Comparison of ENCODE assay signal across 29 mouse cellular contexts in genomic region chr14:86329176-86329575, GRCm38 (mm10).
DNase-seq lines count a peak whose midpoint lies in the region; ATAC-seq and TF ChIP-seq lines count a peak whose summit lies in the region.
"Had no signal": no experiment of that assay in that cellular context is flagged by ENCODE, and none has a peak within 500 bp of the region (broad histone marks: within the 10 kb centered on the region; RNA-seq: fewer than 3 reads in every experiment).

No protein-coding gene starts in this region.

- in situ Hi-C loops in CH12.LX (cut with MboI; ENCODE audit: low pct_ligation_motif_present, low pct_unique_long_range_greater_than_20kb, low sequenced_read_pairs): no loop called here

- no peaks in the 10 kb centered on the region for H3K4me1 ChIP-seq in heart, embryonic 11.5 days (ENCODE audit: control insufficient read depth, insufficient read depth, low read length)
- peaks cover 4% of the 10 kb centered on the region for H3K4me1 ChIP-seq in heart, embryonic 16.5 days (ENCODE audit: control insufficient read depth, insufficient read depth, low read length)
- H3K4me1 ChIP-seq in CH12.LX (ENCODE audit: control insufficient read depth in 1 of 2, insufficient read depth in 2 of 2): 0 out of 4 replicates have a peak, but pooled peaks cover 0 to 5% of the 10 kb centered on the region in 2 experiments
- H3K4me1 ChIP-seq: intestine, embryonic 15.5 days; liver, embryonic 12.5 days; neural tube, embryonic 15.5 days had no signal

- H3K9me3 ChIP-seq in heart, embryonic 11.5 days (replicated peaks; ENCODE audit: control insufficient read depth, low read length): no peaks in the 10 kb centered on the region
- H3K9me3 ChIP-seq in heart, embryonic 16.5 days (replicated peaks; ENCODE audit: control insufficient read depth, low read length): no peaks in the 10 kb centered on the region
- peaks cover 6% of the 10 kb centered on the region for H3K9me3 ChIP-seq in CH12.LX (replicated peaks; ENCODE audit: low read length)
- H3K9me3 ChIP-seq: hindbrain, embryonic 12.5 days; intestine, embryonic 15.5 days; liver, embryonic 12.5 days; neural tube, embryonic 15.5 days had no signal

- TF ChIP-seq CTCF in CH12.LX (conservative IDR thresholded peaks at IDR 0.05 in 1 of 2, IDR thresholded peaks at IDR 0.05 in 1 of 2; ENCODE audit: low read depth in 2 of 2, low read length in 2 of 2): no peak

- H3K36me3 ChIP-seq in heart, embryonic 11.5 days (ENCODE audit: control insufficient read depth, insufficient read depth, low read length): no peaks in the 10 kb centered on the region
- no peaks in the 10 kb centered on the region for H3K36me3 ChIP-seq in heart, embryonic 16.5 days (ENCODE audit: control insufficient read depth, insufficient read depth)
- no peaks in the 10 kb centered on the region for H3K36me3 ChIP-seq in CH12.LX (replicated peaks in 1 of 2; ENCODE audit: control insufficient read depth in 1 of 2, insufficient read depth in 1 of 2, low read length in 1 of 2)
- H3K36me3 ChIP-seq: hindbrain, embryonic 12.5 days; intestine, embryonic 15.5 days; liver, embryonic 12.5 days; neural tube, embryonic 15.5 days had no signal

- no peak for TF ChIP-seq EP300 in CH12.LX (IDR thresholded peaks at IDR 0.05; ENCODE audit: low read length)

- no peak for TF ChIP-seq POLR2A in CH12.LX (IDR thresholded peaks at IDR 0.05; ENCODE audit: low read depth, low read length)

- peak overlapping the region; percentile 2; the same call in 1 of the 2 replicates for H3K4me2 ChIP-seq in heart, embryonic 11.5 days
- peak overlapping the region; percentile 62 for H3K4me2 ChIP-seq in heart, embryonic 16.5 days (ENCODE audit: low read depth, low read length)
- H3K4me2 ChIP-seq in CH12.LX (ENCODE audit: insufficient read depth, low read depth, poor library complexity, severe bottlenecking): peak overlapping the region; percentile 50; the same call in 1 of the 2 replicates
- H3K4me2 ChIP-seq: hindbrain, embryonic 12.5 days; intestine, embryonic 15.5 days; liver, embryonic 12.5 days; neural tube, embryonic 15.5 days had no signal

- H3K27ac ChIP-seq in heart, embryonic 11.5 days (ENCODE audit: low read depth, low read length): no peak overlapping the region
- peak overlapping the region; percentile 13; the same call in 1 of the 2 replicates for H3K27ac ChIP-seq in heart, embryonic 16.5 days (ENCODE audit: low read length)
- H3K27ac ChIP-seq in CH12.LX (ENCODE audit: insufficient read depth, low read depth): no peak overlapping the region
- H3K27ac ChIP-seq: hindbrain, embryonic 12.5 days; hindbrain, postnatal 0 days; intestine, embryonic 15.5 days; kidney, postnatal 0 days; liver, embryonic 12.5 days; neural tube, embryonic 15.5 days had no signal

- ATAC-seq in heart, embryonic 11.5 days (replicated peaks; ENCODE audit: insufficient number of reproducible peaks, low FRiP score, low TSS enrichment): no peak
- ATAC-seq in heart, embryonic 16.5 days (replicated peaks; ENCODE audit: extremely low read depth, insufficient read depth, low FRiP score): no peak; the same call in 1 of the 2 replicates
- ATAC-seq: activated CD4-positive, CD25-positive, alpha-beta regulatory T cell, adult 4 months; CD4-positive, CD25-positive, alpha-beta regulatory T cell, adult 4 months; forebrain, embryonic 16.5 days; hindbrain, postnatal 0 days; intestine, embryonic 15.5 days; liver, embryonic 12.5 days; liver, postnatal 0 days had no signal

- TF ChIP-seq RAD21 in CH12.LX (IDR thresholded peaks at IDR 0.05; ENCODE audit: low read depth, low read length): no peak

- H3K79me2 ChIP-seq in CH12.LX (replicated peaks; ENCODE audit: control insufficient read depth, extremely low read depth, insufficient read depth, poor library complexity, severe bottlenecking): no peaks in the 10 kb centered on the region

- H3K4me3 ChIP-seq in heart, embryonic 11.5 days (ENCODE audit: low read depth, low read length): no peak overlapping the region
- H3K4me3 ChIP-seq in heart, embryonic 16.5 days (ENCODE audit: low read length): peak overlapping the region; percentile 28
- no peak overlapping the region for H3K4me3 ChIP-seq in CH12.LX (replicated peaks in 1 of 3; ENCODE audit: low read depth in 2 of 3, low read length in 2 of 3, poor library complexity in 1 of 3)
- H3K4me3 ChIP-seq: erythroblast, embryonic 14.5 days; hindbrain, embryonic 12.5 days; intestine, embryonic 15.5 days; liver, embryonic 12.5 days; neural tube, embryonic 15.5 days had no signal

- no peak for DNase-seq in heart, adult 8-10 months (ENCODE audit: low spot score)
- no peak for DNase-seq in heart, adult 18-20 months
- no peak for DNase-seq in CH12.LX (ENCODE audit: extremely low read depth)
- DNase-seq in lung, postnatal 25 days (ENCODE audit: low spot score): peak; percentile 10
- no peak for DNase-seq in thymus, adult 18-20 months
- DNase-seq: adrenal gland, adult 8-10 months; cerebellum, adult 2 months; cerebellum, postnatal 14 days; gastrocnemius, postnatal 25 days; heart, postnatal 10 days; kidney, adult 2 months; kidney, postnatal 4 days; liver, postnatal 0 days; midbrain, embryonic 14.5 days; retina, postnatal 1 day; right cerebral cortex, postnatal 14 days; thymus, postnatal 14 days had no signal

- no peaks in the 10 kb centered on the region for H3K27me3 ChIP-seq in heart, embryonic 11.5 days (ENCODE audit: control insufficient read depth, insufficient read depth, low read length)
- H3K27me3 ChIP-seq in heart, embryonic 16.5 days (ENCODE audit: control insufficient read depth, insufficient read depth, low read length): no peaks in the 10 kb centered on the region
- H3K27me3 ChIP-seq in CH12.LX (replicated peaks): no peaks in the 10 kb centered on the region
- H3K27me3 ChIP-seq: hindbrain, embryonic 12.5 days; intestine, embryonic 15.5 days; liver, embryonic 12.5 days; neural tube, embryonic 15.5 days had no signal

- no peak overlapping the region for H3K9ac ChIP-seq in heart, embryonic 11.5 days (ENCODE audit: low read depth, low read length)
- peak overlapping the region; percentile 46; the same call in 1 of the 2 replicates for H3K9ac ChIP-seq in heart, embryonic 16.5 days (ENCODE audit: low read length)
- no peak overlapping the region for H3K9ac ChIP-seq in CH12.LX (ENCODE audit: insufficient read depth, low read depth)
- H3K9ac ChIP-seq: hindbrain, embryonic 12.5 days; intestine, embryonic 15.5 days; liver, embryonic 12.5 days; liver, postnatal 0 days; neural tube, embryonic 15.5 days had no signal

- 41% methylated on average over 3 of the region's 3 CpGs for WGBS in heart, embryonic 11.5 days (ENCODE audit: insufficient replicate concordance)
- WGBS in heart, embryonic 16.5 days: 26% methylated on average over 3 of the region's 3 CpGs

- dilution Hi-C loops in CH12.LX (cut with MboI; ENCODE audit: extremely low pct_ligation_motif_present, extremely low pct_unique_long_range_greater_than_20kb, low sequenced_read_pairs): no loop called here

TF ChIP-seq in CH12.LX, 34 proteins besides CTCF, POLR2A, EP300 and RAD21:
- TF ChIP-seq MYC (IDR thresholded peaks at IDR 0.05; ENCODE audit: low read depth, low read length) (no peak), USF2 (conservative IDR thresholded peaks at IDR 0.05; ENCODE audit: low read depth, low read length) (no peak), SIN3A (IDR thresholded peaks at IDR 0.05; ENCODE audit: low read length) (no peak), MAZ (IDR thresholded peaks at IDR 0.05; ENCODE audit: low read depth, low read length) (no peak), MAFK (IDR thresholded peaks at IDR 0.05; ENCODE audit: insufficient replicate concordance, low read length) (no peak), CHD2 (IDR thresholded peaks at IDR 0.05; ENCODE audit: low read length) (no peak), ZNF384 (IDR thresholded peaks at IDR 0.05; ENCODE audit: low read depth, low read length) (no peak), JUND (conservative IDR thresholded peaks at IDR 0.05; ENCODE audit: low read depth, low read length) (no peak), MAX (IDR thresholded peaks at IDR 0.05; ENCODE audit: low read length) (no peak), ZC3H11A (IDR thresholded peaks at IDR 0.05; ENCODE audit: low read depth, low read length) (no peak), KAT2A (IDR thresholded peaks at IDR 0.05; ENCODE audit: insufficient replicate concordance, low read length) (no peak), ETS1 (conservative IDR thresholded peaks at IDR 0.05; ENCODE audit: low read depth, low read length) (no peak), UBTF (IDR thresholded peaks at IDR 0.05; ENCODE audit: low read depth, low read length) (no peak), ZKSCAN1 (IDR thresholded peaks at IDR 0.05; ENCODE audit: borderline replicate concordance, low read depth, low read length) (no peak), E2F4 (IDR thresholded peaks at IDR 0.05; ENCODE audit: insufficient replicate concordance, low read depth, low read length) (no peak), BHLHE40 (IDR thresholded peaks at IDR 0.05; ENCODE audit: low read depth, low read length) (no peak)

Comparison
In these comparisons a context has a peak if more than half of its experiments do, and no peak if none do; other contexts are left out.
1. H3K4me2 ChIP-seq: peak in every context shown above with its lines; median percentile 62 in heart, embryonic 16.5 days; 50 in CH12.LX; 2 in heart, embryonic 11.5 days.